Mouse (Mus musculus) CH12.LX (cell line): ENCODE data around the gene Rhbdl1. TPM values are rescaled to one million over a fixed set of nuclear protein-coding genes. Genes with fewer than 3 reads are reported as not detected.
"Not testable (repeated sequence)": the region's sequence is repeated elsewhere in the genome, so short reads cannot be mapped to it uniquely, and the experiment has no call there.

Experiments used
- DNase-seq: peaks from one replicate; pipeline ENCODE4 v3.0.0-alpha.2; 2013; ENCODE audit errors: extremely low read depth
- H3K27ac ChIP-seq: 2 replicates; pipeline ENCODE4 v1.5.1; 2012; ENCODE audit warnings: low read depth, mild to moderate bottlenecking, control low read depth, moderate library complexity; ENCODE audit not compliant: insufficient read depth
- H3K27me3 ChIP-seq: replicated peaks from 2 replicates; pipeline ENCODE3; 2012; ENCODE audit warnings: inconsistent platforms
- H3K36me3 ChIP-seq, 2 experiments: replicated peaks in 1 of 2; 2 replicates each; pipeline versions ENCODE3 to v1.6.1; 2012; ENCODE audit warnings: inconsistent platforms in 1 of 2, low read length in 1 of 2, mild to moderate bottlenecking in 1 of 2, mixed read lengths in 1 of 2, moderate library complexity in 1 of 2; ENCODE audit not compliant: control insufficient read depth in 1 of 2, insufficient read depth in 1 of 2
- H3K4me1 ChIP-seq, 2 experiments: 2 replicates each; pipeline ENCODE4 v1.6.1; 2012; ENCODE audit warnings: inconsistent platforms in 1 of 2, moderate library complexity in 1 of 2; ENCODE audit not compliant: insufficient read depth in 2 of 2, control insufficient read depth in 1 of 2
- H3K4me2 ChIP-seq: 2 replicates; pipeline ENCODE4 v1.6.1; 2012; ENCODE audit warnings: low read depth, mild to moderate bottlenecking, control low read depth; ENCODE audit not compliant: poor library complexity, insufficient read depth, severe bottlenecking
- H3K4me3 ChIP-seq, 3 experiments: fragments of 150-350 bp in 1 of 3; sonication (generic) in 1 of 3; replicated peaks in 1 of 3; 2 replicates each; pipeline versions ENCODE3 to v1.5.1; 2011 to 2012; ENCODE audit warnings: low read depth in 2 of 3, low read length in 2 of 3, mild to moderate bottlenecking in 2 of 3, moderate library complexity in 2 of 3, control low read depth in 1 of 3, improper control_type of control experiment in 1 of 3, inconsistent platforms in 1 of 3, mixed read lengths in 1 of 3; ENCODE audit not compliant: poor library complexity in 1 of 3
- H3K79me2 ChIP-seq: replicated peaks from 2 replicates; pipeline ENCODE4 v1.6.1; 2012; ENCODE audit warnings: mild to moderate bottlenecking, moderate library complexity; ENCODE audit not compliant: control insufficient read depth, poor library complexity, insufficient read depth, severe bottlenecking; ENCODE audit errors: extremely low read depth
- H3K9ac ChIP-seq: 2 replicates; pipeline ENCODE4 v1.6.1; 2012; ENCODE audit warnings: low read depth, mild to moderate bottlenecking, control low read depth, moderate library complexity; ENCODE audit not compliant: insufficient read depth
- H3K9me3 ChIP-seq: replicated peaks from 2 replicates; pipeline ENCODE3; 2012; ENCODE audit warnings: low read length, inconsistent platforms, mixed read lengths
- CHD2 ChIP-seq: IDR thresholded peaks from 2 replicates; pipeline ENCODE4 v1.6.1; 2011; ENCODE audit warnings: low read length, improper control_type of control experiment
- E2F4 ChIP-seq: IDR thresholded peaks from 2 replicates; pipeline ENCODE4 v1.6.1; 2011; ENCODE audit warnings: low read depth, low read length, improper control_type of control experiment; ENCODE audit not compliant: insufficient replicate concordance
- EP300 ChIP-seq: IDR thresholded peaks from 2 replicates; pipeline ENCODE4 v1.6.1; 2011; ENCODE audit warnings: low read length, improper control_type of control experiment
- ETS1 ChIP-seq: conservative IDR thresholded peaks from 2 replicates; pipeline ENCODE4 v1.6.1; 2012; ENCODE audit warnings: low read depth, mild to moderate bottlenecking, inconsistent platforms, low read length, improper control_type of control experiment, moderate library complexity
- HCFC1 ChIP-seq: IDR thresholded peaks from 2 replicates; pipeline ENCODE4 v1.6.1; 2012; ENCODE audit warnings: low read depth, mild to moderate bottlenecking, inconsistent platforms, low read length, improper control_type of control experiment
- JUN ChIP-seq: IDR thresholded peaks from 2 replicates; pipeline ENCODE4 v1.6.1; 2011; ENCODE audit warnings: low read depth, mild to moderate bottlenecking, low read length, improper control_type of control experiment, moderate library complexity; ENCODE audit not compliant: insufficient read depth
- JUND ChIP-seq: conservative IDR thresholded peaks from 2 replicates; pipeline ENCODE4 v1.6.1; 2011; ENCODE audit warnings: low read depth, low read length, improper control_type of control experiment
- MAFK ChIP-seq: IDR thresholded peaks from 2 replicates; pipeline ENCODE4 v1.6.1; 2011; ENCODE audit warnings: low read length, improper control_type of control experiment; ENCODE audit not compliant: insufficient replicate concordance
- MEF2A ChIP-seq: IDR thresholded peaks from 2 replicates; pipeline ENCODE4 v1.6.1; 2014; ENCODE audit warnings: low read depth, mild to moderate bottlenecking, inconsistent platforms, low read length, improper control_type of control experiment, borderline replicate concordance
- MXI1 ChIP-seq: IDR thresholded peaks from 2 replicates; pipeline ENCODE4 v1.6.1; 2011; ENCODE audit warnings: mild to moderate bottlenecking, low read depth, low read length, improper control_type of control experiment
- NELFE ChIP-seq: IDR thresholded peaks from 2 replicates; pipeline ENCODE4 v1.6.1; 2011; ENCODE audit warnings: low read depth, low read length, improper control_type of control experiment
- NRF1 ChIP-seq: IDR thresholded peaks from 2 replicates; pipeline ENCODE4 v1.6.1; 2014; ENCODE audit warnings: low read depth, mild to moderate bottlenecking, inconsistent platforms, low read length, improper control_type of control experiment, moderate library complexity
- POLR2A ChIP-seq: IDR thresholded peaks from 2 replicates; pipeline ENCODE4 v1.6.1; 2011; ENCODE audit warnings: low read depth, mild to moderate bottlenecking, improper control_type of control experiment, low read length
- RCOR1 ChIP-seq: conservative IDR thresholded peaks from 2 replicates; pipeline ENCODE4 v1.6.1; 2012; ENCODE audit warnings: low read depth, mild to moderate bottlenecking, inconsistent platforms, low read length, improper control_type of control experiment
- SIN3A ChIP-seq: IDR thresholded peaks from 2 replicates; pipeline ENCODE4 v1.6.1; 2012; ENCODE audit warnings: low read length, improper control_type of control experiment, inconsistent platforms
- TBP ChIP-seq: conservative IDR thresholded peaks from 2 replicates; pipeline ENCODE4 v1.6.1; 2011; ENCODE audit warnings: low read depth, low read length, improper control_type of control experiment
- UBTF ChIP-seq: IDR thresholded peaks from 2 replicates; pipeline ENCODE4 v1.6.1; 2012; ENCODE audit warnings: low read depth, mild to moderate bottlenecking, inconsistent platforms, low read length, improper control_type of control experiment, moderate library complexity
- USF1 ChIP-seq: IDR thresholded peaks from 2 replicates; pipeline ENCODE4 v1.6.1; 2014; ENCODE audit warnings: low read depth, mild to moderate bottlenecking, inconsistent platforms, low read length, improper control_type of control experiment
- ZC3H11A ChIP-seq: IDR thresholded peaks from 2 replicates; pipeline ENCODE4 v1.6.1; 2012; ENCODE audit warnings: low read depth, mild to moderate bottlenecking, inconsistent platforms, low read length, improper control_type of control experiment
- dilution Hi-C: fragments of 300-500 bp; cut with MboI; formaldehyde crosslinking; loops from 2 replicates; pipeline ENCODE4 v1.14.3; 2020; ENCODE audit warnings: low sequenced_read_pairs; ENCODE audit not compliant: extremely low pct_unique_long_range_greater_than_20kb, extremely low pct_ligation_motif_present
- in situ Hi-C: fragments of 300-500 bp; cut with MboI; formaldehyde crosslinking; loops from 3 replicates; pipeline ENCODE4 v1.14.3; 2019; ENCODE audit warnings: low sequenced_read_pairs, low pct_ligation_motif_present, low pct_unique_long_range_greater_than_20kb, mixed read lengths
- polyA plus RNA-seq: library from polyadenylated mRNA; unstranded; fragments of >175 nt; gene quantifications from 2 replicates; pipeline ENCODE4 v1.2.1, GENCODE M21; 2012; ENCODE audit warnings: low read depth; ENCODE audit not compliant: insufficient read length
- total RNA-seq, 2 experiments: library from RNA; depleted of rRNA; stranded (reverse); fragments of 300-350 nt in 1 of 2; fragments of >200 nt in 1 of 2; gene quantifications; 2 replicates each; pipeline ENCODE4 v1.2.3; 2012 to 2014

Rhbdl1 gene
- total and polyA plus RNA-seq, 3 experiments = 1.9 to 2.8 TPM; not detected in 1

- Histone ChIP-seq H3K79me2 (no peaks in the 10 kb centered on the region), H3K4me2 (no peak overlapping the region), H3K4me3 (no peak overlapping the region), H3K27ac (no peak overlapping the region), H3K27me3 (peaks cover 38% of the 10 kb centered on the region), H3K36me3 (peaks cover 2 to 11% of the 10 kb centered on the region in 2 experiments), H3K9me3 (no peaks in the 10 kb centered on the region), H3K4me1 (peaks cover 10 to 29% of the 10 kb centered on the region in 2 experiments), H3K9ac (no peak overlapping the region)
- TF ChIP-seq E2F4 = no peak
- no peak for TF ChIP-seq ZC3H11A
- TF ChIP-seq MXI1 = no peak
- no peak for TF ChIP-seq SIN3A
- no peak for TF ChIP-seq JUN
- TF ChIP-seq MAFK = no peak
- no peak for TF ChIP-seq UBTF
- no peak for TF ChIP-seq NRF1
- no peak for TF ChIP-seq CHD2
- TF ChIP-seq USF1 = no peak
- no peak for TF ChIP-seq POLR2A
- no peak for TF ChIP-seq NELFE
- TF ChIP-seq HCFC1 = no peak
- no peak for TF ChIP-seq JUND
- TF ChIP-seq RCOR1 = no peak
- TF ChIP-seq MEF2A = no peak
- TF ChIP-seq TBP = no peak
- TF ChIP-seq EP300 = no peak
- TF ChIP-seq ETS1 = no peak
- in situ Hi-C loops = no loop called here
- DNase-seq = no peak
- dilution Hi-C loops = no loop called here
Observed at GRCm38 (mm10) chr17:25872676-25873075, 35.6 kb upstream of the Rhbdl1 start.

GRCm38 (mm10) chr17:25871566-25871965 is 34.5 kb upstream of the Rhbdl1 start:
- in situ Hi-C loops, H3K4me2 ChIP-seq, H3K4me3 ChIP-seq, H3K27ac ChIP-seq, dilution Hi-C loops, H3K9me3 ChIP-seq, H3K79me2 ChIP-seq, DNase-seq, H3K36me3 ChIP-seq, H3K9ac ChIP-seq: not testable (repeated sequence)
- Histone ChIP-seq H3K27me3 (peaks cover 47% of the 10 kb centered on the region), H3K4me1 (peaks cover 9 to 29% of the 10 kb centered on the region in 2 experiments)
